Mouse (Mus musculus): ENCODE results near the gene Ang6.
"Not testable (repeated sequence)": the region's sequence is repeated elsewhere in the genome, so short reads cannot be mapped to it uniquely, and the experiment has no call there.

Gene Ang6

GRCm38 (mm10) chr14:44002169-44002568, at the start of gene Ang6:
TSS of gene Ang6 (minus strand) at chr14:44002269.
- DNase-seq (ENCODE audit: low read depth, low spot score): no peak

GRCm38 (mm10) chr14:44046567-44046966, 44.5 kb upstream of the Ang6 start:
- DNase-seq (ENCODE audit: low read depth, low spot score): not testable (repeated sequence)

- DNase-seq (ENCODE audit: low read depth, low spot score): not testable (repeated sequence)
Observed at GRCm38 (mm10) chr14:44031828-44032227, 29.8 kb upstream of the Ang6 start.

- DNase-seq (ENCODE audit: low read depth, low spot score): not testable (repeated sequence)
Observed at GRCm38 (mm10) chr14:44009686-44010085, 7.6 kb upstream of the Ang6 start.

GRCm38 (mm10) chr14:44008021-44008420, 6.0 kb upstream of the Ang6 start:
- not testable (repeated sequence) for DNase-seq (ENCODE audit: low read depth, low spot score)

GRCm38 (mm10) chr14:44001600-44001999, 469 bp downstream of the Ang6 start:
- no peak for DNase-seq (ENCODE audit: low read depth, low spot score)

- DNase-seq (ENCODE audit: low read depth, low spot score): not testable (repeated sequence)
Observed at GRCm38 (mm10) chr14:43998455-43999000, 3.5 kb downstream of the Ang6 start.

- DNase-seq (ENCODE audit: low read depth, low spot score): peak; percentile 17
Observed at GRCm38 (mm10) chr14:43987404-43987803, 14.7 kb downstream of the Ang6 start.

GRCm38 (mm10) chr14:43986147-43986546, 15.9 kb downstream of the Ang6 start:
- no peak for DNase-seq (ENCODE audit: low read depth, low spot score)

- DNase-seq (ENCODE audit: low read depth, low spot score): peak; percentile 14
Observed at GRCm38 (mm10) chr14:43983897-43984296, 18.2 kb downstream of the Ang6 start.

GRCm38 (mm10) chr14:43983454-43983853, 18.6 kb downstream of the Ang6 start:
- DNase-seq (ENCODE audit: low read depth, low spot score): no peak

GRCm38 (mm10) chr14:43956769-43957168, 45.3 kb downstream of the Ang6 start, which contains the start of gene Ang5:
TSS of gene Ang5 (plus strand) at chr14:43957069.
- not testable (repeated sequence) for DNase-seq (ENCODE audit: low read depth, low spot score)

- not testable (repeated sequence) for DNase-seq (ENCODE audit: low read depth, low spot score)
Observed at GRCm38 (mm10) chr14:43955074-43955473, 47.0 kb downstream of the Ang6 start.

- DNase-seq (ENCODE audit: low read depth, low spot score): not testable (repeated sequence)
Observed at GRCm38 (mm10) chr14:43953382-43953781, 48.7 kb downstream of the Ang6 start.

Data from retina, postnatal 7 days (tissue).